In genomic region chr6:48537105-48537954, GRCm38 (mm10) we compare ENCODE assay signal across 8 mouse cellular contexts. TPM values are rescaled to one million over a fixed set of nuclear protein-coding genes. Genes with fewer than 3 reads are reported as not detected.
A peak's percentile ranks its signal among the peaks of the same experiment; 100 is the strongest.
DNase-seq lines count a peak whose midpoint lies in the region; ATAC-seq and TF ChIP-seq lines count a peak whose summit lies in the region.

Atp6v0e2 (plus strand) TSS chr6:48537615.

- no peaks in the 10 kb centered on the region for H3K27me3 ChIP-seq in hindbrain, postnatal 0 days (ENCODE audit: insufficient read depth, low read length)
- no peaks in the 10 kb centered on the region for H3K27me3 ChIP-seq in lung, postnatal 0 days (replicated peaks; ENCODE audit: insufficient read depth, low read length)

- no peaks in the 10 kb centered on the region for H3K9me3 ChIP-seq in hindbrain, postnatal 0 days (ENCODE audit: low read length)
- no peaks in the 10 kb centered on the region for H3K9me3 ChIP-seq in lung, postnatal 0 days (ENCODE audit: low read length)

- peaks cover 14% of the 10 kb centered on the region; the same call in 1 of the 2 replicates for H3K36me3 ChIP-seq in hindbrain, postnatal 0 days (ENCODE audit: insufficient read depth, low read length)
- no peaks in the 10 kb centered on the region for H3K36me3 ChIP-seq in lung, postnatal 0 days (ENCODE audit: insufficient read depth, low read length)

- H3K4me3 ChIP-seq in cortical plate, adult 2 months (ENCODE audit: insufficient read depth, low read length), result peak within 1 kb of the TSS; percentile 79
- peak within 1 kb of the TSS; percentile 55 for H3K4me3 ChIP-seq in hindbrain, postnatal 0 days (ENCODE audit: low read length)
- H3K4me3 ChIP-seq in lung, postnatal 0 days (ENCODE audit: low read depth, low read length), result peak within 1 kb of the TSS; percentile 17; the same call in 1 of the 2 replicates

- DNase-seq in adrenal gland, adult (ENCODE audit: inconsistent age in 2 of 2, low spot score in 1 of 2), result peak; percentile 91 to 96
- DNase-seq in gastrocnemius, postnatal 10 days, result peak; percentile 84
- DNase-seq in hindbrain, postnatal 0 days (ENCODE audit: low spot score), result peak; percentile 99
- DNase-seq in layer of hippocampus, postnatal 36 days, result peak; percentile 89 to 90
- DNase-seq in lung, postnatal 0 days (ENCODE audit: low spot score), result peak; percentile 74
- peak; percentile 95 for DNase-seq in right cerebral cortex, adult 18-20 months

- peak; percentile 87 for TF ChIP-seq POLR2A in cortical plate, adult 2 months (IDR thresholded peaks at IDR 0.05; ENCODE audit: extremely low read depth, insufficient read depth, low read length)

- peak; percentile 94 for ATAC-seq in hindbrain, postnatal 0 days
- peak; percentile 54 for ATAC-seq in lung, postnatal 0 days
- no peak for ATAC-seq in inflammation-experienced regulatory T-cells, adult 6 months

- H3K4me1 ChIP-seq in cortical plate, adult 2 months (ENCODE audit: control insufficient read depth, insufficient read depth, low read length), result peaks cover 8% of the 10 kb centered on the region
- peaks cover 13% of the 10 kb centered on the region for H3K4me1 ChIP-seq in hindbrain, postnatal 0 days (ENCODE audit: insufficient read depth, low read length)
- H3K4me1 ChIP-seq in lung, postnatal 0 days (ENCODE audit: insufficient read depth, low read depth, low read length), result peaks cover 4% of the 10 kb centered on the region; the same call in 1 of the 2 replicates

- peak within 1 kb of the TSS; percentile 85 for H3K9ac ChIP-seq in hindbrain, postnatal 0 days (replicated peaks; ENCODE audit: low read length)
- H3K9ac ChIP-seq in lung, postnatal 0 days (replicated peaks; ENCODE audit: low read depth), result no peak within 1 kb of the TSS

- no peak for TF ChIP-seq CTCF in cortical plate, adult 2 months (IDR thresholded peaks at IDR 0.05; ENCODE audit: extremely low read depth, insufficient read depth, low read length)
- TF ChIP-seq CTCF in hindbrain, postnatal 0 days (IDR thresholded peaks at IDR 0.05; ENCODE audit: low read depth), result no peak
- no peak for TF ChIP-seq CTCF in lung, postnatal 0 days (IDR thresholded peaks at IDR 0.05)

- TF ChIP-seq EP300 in lung, postnatal 0 days (IDR thresholded peaks at IDR 0.05), result no peak

- H3K27ac ChIP-seq in cortical plate, adult 2 months (ENCODE audit: insufficient read depth, low read length), result peak within 1 kb of the TSS; percentile 67
- H3K27ac ChIP-seq in hindbrain, postnatal 0 days, result peak within 1 kb of the TSS; percentile 90
- H3K27ac ChIP-seq in lung, postnatal 0 days (ENCODE audit: low read length), result no peak within 1 kb of the TSS

- H3K4me2 ChIP-seq in hindbrain, postnatal 0 days (ENCODE audit: low read depth, low read length), result peak within 1 kb of the TSS; percentile 76
- peak within 1 kb of the TSS; percentile 51 for H3K4me2 ChIP-seq in lung, postnatal 0 days (replicated peaks; ENCODE audit: low read depth, low read length)

- WGBS in hindbrain, postnatal 0 days, result 3% methylated on average over 38 of the region's 38 CpGs
- WGBS in lung, postnatal 0 days, result 6% methylated on average over 38 of the region's 38 CpGs

RNA-seq across cellular contexts. Expression of gene Atp6v0e2, which starts in this region (rescaled TPM):
- polyA plus RNA-seq in cortical plate, adult 2 months (2012; rRNA removed), result 508 and 534 TPM in 2 replicates
- 10 to 100 TPM; 42.3 to 47.3 TPM for total RNA-seq in gastrocnemius, postnatal 10 days (2021)
- 407 and 443 TPM in 2 replicates for total RNA-seq in hindbrain, postnatal 0 days (2014; rRNA removed)
- 446 and 455 TPM in 2 replicates for polyA plus RNA-seq in hindbrain, postnatal 0 days (2015; fragmentation: Nextera tagmentation; extraction: Ambion mirVana)
- 100 to 1,000 TPM; 424 to 471 TPM for total RNA-seq in layer of hippocampus, postnatal 36 days (2021)
- polyA plus RNA-seq in lung, postnatal 0 days (2015; fragmentation: Nextera tagmentation; extraction: Ambion mirVana), result 8.4 and 9.1 TPM in 2 replicates
- polyA plus RNA-seq in inflammation-experienced regulatory T-cells, adult 6 months (2017; shearing (Covaris generic)), result under 1 TPM in 1 of 3 experiments, not detected in 2; 0.57 TPM

Comparison
In these comparisons a context has a peak if more than half of its experiments do, and no peak if none do; other contexts are left out.
1. RNA of gene Atp6v0e2 (polyA plus RNA-seq): 508 to 534 TPM in cortical plate, adult 2 months and 446 to 455 TPM in hindbrain, postnatal 0 days; 8.4 to 9.1 TPM in lung, postnatal 0 days and 0.57 TPM in inflammation-experienced regulatory T-cells, adult 6 months; every median in the first group is over 10 times any median in the second.
2. H3K4me3 ChIP-seq: peak in every context shown above with its lines; median percentile 79 in cortical plate, adult 2 months; 55 in hindbrain, postnatal 0 days; 17 in lung, postnatal 0 days.
3. Peak in every context shown above with its lines, with median percentiles within 50 percentile points of each other: DNase-seq.